20 mouse cellular contexts compared by ENCODE assay signal in genomic region chr17:13337931-13338330, GRCm38 (mm10). TPM values are rescaled to one million over a fixed set of nuclear protein-coding genes. Genes with fewer than 3 reads are reported as not detected.
DNase-seq lines count a peak whose midpoint lies in the region; ATAC-seq and TF ChIP-seq lines count a peak whose summit lies in the region.
"Not testable (repeated sequence)": the region's sequence is repeated elsewhere in the genome, so short reads cannot be mapped to it uniquely, and the experiment has no call there.
"Had no signal": no experiment of that assay in that cellular context is flagged by ENCODE, and none has a peak within 500 bp of the region (broad histone marks: within the 10 kb centered on the region; RNA-seq: fewer than 3 reads in every experiment).

No protein-coding gene starts in this region.

- 0 out of 2 replicates have a peak, but pooled peaks have one; percentile 13 for TF ChIP-seq EP300 in ES-Bruce4 (IDR thresholded peaks at IDR 0.05; ENCODE audit: insufficient read depth, low read depth, low read length)

- not testable (repeated sequence) for H3K4me2 ChIP-seq in heart, embryonic 12.5 days; hindbrain, embryonic 15.5 days; kidney, embryonic 16.5 days (replicated peaks; ENCODE audit: low read depth, low read length); midbrain, embryonic 14.5 days (ENCODE audit: low read length); stomach, embryonic 14.5 days (replicated peaks; ENCODE audit: low read depth, low read length)

- not testable (repeated sequence) for H3K27ac ChIP-seq in ES-Bruce4 (ENCODE audit: insufficient read depth, low read length); heart, embryonic 12.5 days (ENCODE audit: poor library complexity, severe bottlenecking); hindbrain, embryonic 15.5 days (replicated peaks); kidney, embryonic 16.5 days (ENCODE audit: low read length); midbrain, embryonic 14.5 days (replicated peaks; ENCODE audit: low read depth, low read length); stomach, embryonic 14.5 days (ENCODE audit: low read length)

- H3K36me3 ChIP-seq in ES-Bruce4 (ENCODE audit: control insufficient read depth, insufficient read depth, low read length, poor library complexity, severe bottlenecking); heart, embryonic 12.5 days; hindbrain, embryonic 15.5 days; kidney, embryonic 16.5 days (ENCODE audit: insufficient read depth, low read length); midbrain, embryonic 14.5 days (ENCODE audit: control insufficient read depth, insufficient read depth, low read length); stomach, embryonic 14.5 days (ENCODE audit: control insufficient read depth, insufficient read depth, low read length): not testable (repeated sequence)

- ATAC-seq in heart, embryonic 12.5 days (ENCODE audit: insufficient number of reproducible peaks, low FRiP score), result 0 out of 2 replicates have a peak, but pooled peaks have one; percentile 13
- ATAC-seq in hindbrain, embryonic 15.5 days (ENCODE audit: low FRiP score, low read depth), result peak; percentile 32
- ATAC-seq in kidney, embryonic 16.5 days (ENCODE audit: low FRiP score, low TSS enrichment), result 0 out of 2 replicates have a peak, but pooled peaks have one; percentile 17
- ATAC-seq in midbrain, embryonic 14.5 days (ENCODE audit: low FRiP score, low TSS enrichment), result peak; percentile 7; the same call in 1 of the 2 replicates
- ATAC-seq in stomach, embryonic 14.5 days (ENCODE audit: insufficient number of reproducible peaks, insufficient read depth, low FRiP score, low read depth), result 0 out of 2 replicates have a peak, but pooled peaks have one; percentile 2

- not testable (repeated sequence) for H3K4me3 ChIP-seq in ES-Bruce4 (ENCODE audit: low read depth, low read length); heart, embryonic 12.5 days; hindbrain, embryonic 15.5 days; kidney, embryonic 16.5 days (ENCODE audit: low read length); midbrain, embryonic 14.5 days (replicated peaks; ENCODE audit: low read depth, low read length); stomach, embryonic 14.5 days (ENCODE audit: low read depth, low read length)

- not testable (repeated sequence) for H3K27me3 ChIP-seq in ES-Bruce4 (ENCODE audit: control insufficient read depth, insufficient read depth, low read length, poor library complexity, severe bottlenecking); heart, embryonic 12.5 days (replicated peaks); hindbrain, embryonic 15.5 days; kidney, embryonic 16.5 days (ENCODE audit: insufficient read depth, low read length); midbrain, embryonic 14.5 days (ENCODE audit: control insufficient read depth, insufficient read depth, low read length); stomach, embryonic 14.5 days (ENCODE audit: control insufficient read depth, insufficient read depth, low read length)

- H3K9ac ChIP-seq in ES-Bruce4 (ENCODE audit: low read depth, poor library complexity, severe bottlenecking); heart, embryonic 12.5 days; hindbrain, embryonic 15.5 days; kidney, embryonic 16.5 days (replicated peaks; ENCODE audit: low read length); midbrain, embryonic 14.5 days (replicated peaks; ENCODE audit: low read length); stomach, embryonic 14.5 days (replicated peaks; ENCODE audit: low read depth, low read length): not testable (repeated sequence)

- not testable (repeated sequence) for TF ChIP-seq POLR2A in ES-Bruce4 (IDR thresholded peaks at IDR 0.05; ENCODE audit: insufficient read depth, low read length)

- DNase-seq in ZHBTc4 (ENCODE audit: low read depth, low spot score), result peak; percentile 85
- not testable (repeated sequence) for DNase-seq in midbrain, embryonic 14.5 days

- TF ChIP-seq CTCF in ES-Bruce4 (IDR thresholded peaks at IDR 0.05; ENCODE audit: low read depth, low read length), result not testable (repeated sequence)

- WGBS in heart, embryonic 12.5 days, result 57% methylated on average over 1 of the region's 1 CpGs
- WGBS in hindbrain, embryonic 15.5 days, result 74% methylated on average over 1 of the region's 1 CpGs
- 67% methylated on average over 1 of the region's 1 CpGs for WGBS in kidney, embryonic 16.5 days
- WGBS in midbrain, embryonic 14.5 days, result 46% methylated on average over 1 of the region's 1 CpGs
- WGBS in stomach, embryonic 14.5 days, result 52% methylated on average over 1 of the region's 1 CpGs

- H3K9me3 ChIP-seq in ES-Bruce4 (replicated peaks; ENCODE audit: control insufficient read depth, insufficient read depth, low read length, poor library complexity, severe bottlenecking); hindbrain, embryonic 15.5 days; kidney, embryonic 16.5 days (ENCODE audit: low read length); midbrain, embryonic 14.5 days (ENCODE audit: control insufficient read depth, low read length); stomach, embryonic 14.5 days (ENCODE audit: control insufficient read depth, low read depth, low read length): not testable (repeated sequence)
- peaks cover 30% of the 10 kb centered on the region for H3K9me3 ChIP-seq in heart, embryonic 12.5 days (replicated peaks)

- H3K4me1 ChIP-seq in ES-Bruce4 (ENCODE audit: control insufficient read depth, insufficient read depth, low read length); heart, embryonic 12.5 days (replicated peaks); hindbrain, embryonic 15.5 days (replicated peaks); kidney, embryonic 16.5 days (ENCODE audit: insufficient read depth, low read length); midbrain, embryonic 14.5 days (ENCODE audit: control insufficient read depth, insufficient read depth, low read length); stomach, embryonic 14.5 days (ENCODE audit: control insufficient read depth, insufficient read depth, low read length): not testable (repeated sequence)

RNA-seq across cellular contexts. Expression of gene Tcp10c, which starts 16.4 kb away (rescaled TPM):
- not detected in 2 replicates for polyA plus RNA-seq in ES-Bruce4 (2011; ENCODE audit: insufficient read depth, insufficient read length, low read depth, missing spikeins)
- not detected in 2 replicates for polyA plus RNA-seq in heart, embryonic 12.5 days (2016; fragmentation: Nextera tagmentation; extraction: Ambion mirVana)
- 0.05 TPM in 1 of 2 replicates, not detected in the other for polyA plus RNA-seq in hindbrain, embryonic 15.5 days (2015; fragmentation: Nextera tagmentation; extraction: Ambion mirVana)
- polyA plus RNA-seq in kidney, embryonic 16.5 days (2015; fragmentation: Nextera tagmentation; extraction: Ambion mirVana), result not detected in 2 replicates
- not detected in 2 replicates for polyA plus RNA-seq in midbrain, embryonic 14.5 days (2014; fragmentation: Nextera tagmentation; extraction: Ambion mirVana)
- polyA plus RNA-seq in stomach, embryonic 14.5 days (2014; fragmentation: Nextera tagmentation; extraction: Ambion mirVana), result not detected in 2 replicates
- polyA plus RNA-seq: embryonic facial prominence, embryonic 11.5 days; forebrain, embryonic 15.5 days; frontal cortex, adult 2 months; heart, embryonic 13.5 days; limb, embryonic 11.5 days; liver, embryonic 14.5 days; lung, adult 2 months; macrophage; midbrain, embryonic 16.5 days; neural tube, embryonic 11.5 days; small intestine, adult 2 months; stomach, embryonic 15.5 days; urinary bladder, adult 2 months had no signal
